Mouse (Mus musculus) liver, adult 2 months (tissue): ENCODE data around the gene Nup107.

Experiments used
- CTCF ChIP-seq: fragments of 200-500 bp; IDR thresholded peaks from 2 replicates; pipeline ENCODE4 v1.5.1; 2011; ENCODE audit warnings: low read depth, low read length, control low read depth
- POLR2A ChIP-seq: fragments of 200-500 bp; IDR thresholded peaks from 2 replicates; pipeline ENCODE4 v1.6.1; 2011; ENCODE audit warnings: low read length, control low read depth; ENCODE audit not compliant: insufficient read depth; ENCODE audit errors: extremely low read depth

GRCm38 (mm10) chr10:117708376-117708775, 84.1 kb downstream of the Nup107 start:
- TF ChIP-seq POLR2A (no peak), CTCF (no peak)
